Mouse (Mus musculus) kidney, embryonic 14.5 days (tissue): ENCODE data around the gene Dock10. TPM values are rescaled to one million over a fixed set of nuclear protein-coding genes. Genes with fewer than 3 reads are reported as not detected.
A peak's percentile ranks its signal among the peaks of the same experiment; 100 is the strongest.
"Not testable (repeated sequence)": the region's sequence is repeated elsewhere in the genome, so short reads cannot be mapped to it uniquely, and the experiment has no call there.

Source experiments
- ATAC-seq: fragments of 200-750 bp; cut with Nextera tagmentation; 2 replicates; pipeline ENCODE4 v1.8.0; 2017; ENCODE audit warnings: moderate number of reproducible peaks, mild to moderate bottlenecking, moderate TSS enrichment, moderate library complexity; ENCODE audit not compliant: low FRiP score, low TSS enrichment
- H3K27ac ChIP-seq: fragments of 300-500 bp; sonication (generic); 2 replicates; pipeline ENCODE4 v1.5.1; 2014; ENCODE audit warnings: low read depth, mild to moderate bottlenecking, low read length, moderate library complexity, mixed read lengths
- H3K27me3 ChIP-seq: fragments of 300-500 bp; sonication (generic); 2 replicates; pipeline ENCODE4 v1.6.1; 2014; ENCODE audit warnings: mild to moderate bottlenecking, low read length; ENCODE audit not compliant: control insufficient read depth, insufficient read depth
- H3K36me3 ChIP-seq: fragments of 300-500 bp; sonication (generic); 2 replicates; pipeline ENCODE4 v1.6.1; 2014; ENCODE audit warnings: low read length, mixed read lengths; ENCODE audit not compliant: control insufficient read depth, insufficient read depth
- H3K4me1 ChIP-seq: fragments of 300-500 bp; sonication (generic); 2 replicates; pipeline ENCODE4 v1.6.1; 2014; ENCODE audit warnings: low read length, mixed read lengths; ENCODE audit not compliant: control insufficient read depth, insufficient read depth
- H3K4me2 ChIP-seq: fragments of 300-500 bp; sonication (generic); replicated peaks from 2 replicates; pipeline ENCODE4 v1.6.1; 2014; ENCODE audit warnings: low read depth, mild to moderate bottlenecking, low read length
- H3K4me3 ChIP-seq: fragments of 300-500 bp; sonication (generic); 2 replicates; pipeline ENCODE4 v1.5.1; 2014; ENCODE audit warnings: mild to moderate bottlenecking, low read length
- H3K9ac ChIP-seq: fragments of 300-500 bp; sonication (generic); 2 replicates; pipeline ENCODE4 v1.6.1; 2014; ENCODE audit warnings: low read depth, mild to moderate bottlenecking, low read length, moderate library complexity
- H3K9me3 ChIP-seq: fragments of 300-500 bp; sonication (generic); 2 replicates; pipeline ENCODE4 v1.6.1; 2016; ENCODE audit warnings: low read length; ENCODE audit not compliant: control insufficient read depth
- WGBS: fragments of 180-500 bp; shearing (Covaris S2); extraction: QIAGEN DNeasy Blood & Tissue Kit; methylation state at CpG from one replicate; pipeline ENCODE4 v1.1.7; 2014; 5-methylcytosine and 5-hydroxymethylcytosine counted together
- polyA plus RNA-seq: library from polyadenylated mRNA; unstranded; fragments of >200 nt; fragmentation: Nextera tagmentation; extraction: Ambion mirVana; gene quantifications from 2 replicates; pipeline ENCODE4 v1.2.1, GENCODE M21; 2014

The Dock10 gene
- polyA plus RNA-seq, 1 experiment from 2014 or later = 7.1 TPM

DNA sequence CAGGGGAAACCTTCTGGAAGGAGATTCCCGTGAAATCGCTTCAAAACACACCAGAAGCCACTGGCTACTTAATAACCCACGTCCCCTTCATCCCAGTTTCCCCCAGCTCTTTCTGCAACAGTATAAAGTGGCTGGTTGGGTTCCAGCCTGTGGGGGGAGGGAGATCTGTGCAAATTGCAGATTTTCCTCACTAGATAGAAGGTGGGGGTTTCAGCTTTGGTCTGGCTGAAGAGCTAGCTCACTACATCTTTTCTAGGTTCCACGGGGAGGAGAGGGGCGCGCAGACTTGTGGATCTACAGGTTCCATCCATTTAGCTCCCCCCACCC is 714 bp downstream of the Dock10 start:
- WGBS = under 1% methylated on average over 6 of the region's 6 CpGs
- 0 out of 2 replicates have a peak, but pooled peaks cover 8% of the 10 kb centered on the region for H3K4me1 ChIP-seq
- H3K9me3 ChIP-seq = no peaks in the 10 kb centered on the region
- ATAC-seq = peak; percentile 56
- peak overlapping the region; percentile 68 for H3K4me3 ChIP-seq
- no peaks in the 10 kb centered on the region for H3K36me3 ChIP-seq
- peak overlapping the region; percentile 69 for H3K9ac ChIP-seq
- 0 out of 2 replicates have a peak, but pooled peaks cover 7% of the 10 kb centered on the region for H3K27me3 ChIP-seq
- peak overlapping the region; percentile 88 for H3K4me2 ChIP-seq
- no peak overlapping the region for H3K27ac ChIP-seq

DNA sequence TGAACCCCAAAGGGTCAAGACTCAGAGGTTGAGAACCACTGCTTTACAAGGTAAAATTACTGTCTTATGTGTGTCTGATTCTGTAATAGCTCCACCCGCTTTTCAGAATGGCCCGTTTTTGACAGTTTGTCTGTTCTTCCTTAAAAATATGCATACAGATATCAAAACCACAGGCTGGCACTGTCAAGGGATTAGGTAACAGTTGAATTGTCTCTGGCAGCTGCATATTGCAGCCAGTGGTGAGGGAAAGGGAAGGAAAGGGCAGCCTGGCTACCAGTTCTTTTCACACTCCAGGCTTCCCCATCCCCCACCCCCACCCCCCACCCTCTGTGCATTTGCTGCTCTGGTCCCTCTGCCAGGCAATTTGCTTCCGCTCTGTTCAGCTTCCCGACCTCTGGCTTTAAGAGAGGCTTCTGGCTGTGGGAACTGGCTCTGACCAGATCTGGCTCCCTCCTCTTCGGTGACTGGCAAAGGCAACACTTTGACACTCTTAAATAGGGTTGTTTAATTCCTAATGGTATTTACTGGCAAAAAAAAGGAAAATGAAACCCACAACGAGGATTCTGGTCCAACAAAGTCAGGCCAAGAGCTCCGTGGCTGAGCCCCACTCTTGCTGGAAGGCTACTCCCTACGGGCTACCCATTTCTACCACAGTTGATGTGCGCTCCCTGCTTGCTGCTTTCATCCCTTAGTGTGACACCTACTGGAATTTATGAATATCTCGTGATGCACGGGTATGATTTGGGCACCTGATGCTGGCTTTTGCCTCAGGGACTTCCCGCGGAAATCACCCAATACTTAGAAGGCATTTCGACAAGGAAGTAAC is 1.3 kb downstream of the Dock10 start:
- Histone ChIP-seq H3K4me3 (peak overlapping the region; percentile 68), H3K36me3 (no peaks in the 10 kb centered on the region), H3K9ac (no peak overlapping the region; the same call in 1 of the 2 replicates), H3K27me3 (0 out of 2 replicates have a peak, but pooled peaks cover 7% of the 10 kb centered on the region), H3K4me1 (0 out of 2 replicates have a peak, but pooled peaks cover 8% of the 10 kb centered on the region), H3K27ac (no peak overlapping the region), H3K4me2 (peak overlapping the region; percentile 88), H3K9me3 (no peaks in the 10 kb centered on the region)
- WGBS = 7% methylated on average over 14 of the region's 14 CpGs
- ATAC-seq = peak; percentile 28

DNA sequence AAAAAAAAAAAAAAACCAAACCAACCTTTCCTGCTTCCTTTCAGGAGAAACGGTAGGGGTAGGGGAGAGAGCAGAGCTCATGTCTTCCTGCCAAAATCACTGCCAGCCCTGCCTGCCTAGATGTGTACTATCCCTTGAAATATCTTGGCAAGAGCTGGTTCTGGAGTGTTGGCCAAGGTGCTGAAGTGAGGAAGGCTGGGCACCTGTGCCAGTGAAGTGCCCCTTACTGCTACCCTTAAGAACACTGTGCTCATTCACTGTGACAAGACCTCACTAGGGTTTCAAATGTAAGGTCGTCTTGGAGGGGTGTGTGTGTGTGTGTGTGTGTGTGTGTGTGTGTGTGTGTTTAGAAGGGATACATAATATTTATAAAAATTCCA is 2.3 kb downstream of the Dock10 start:
- Histone ChIP-seq H3K4me1 (0 out of 2 replicates have a peak, but pooled peaks cover 8% of the 10 kb centered on the region), H3K9me3 (no peaks in the 10 kb centered on the region), H3K27me3 (0 out of 2 replicates have a peak, but pooled peaks cover 7% of the 10 kb centered on the region), H3K4me2 (no peak overlapping the region), H3K9ac (no peak overlapping the region), H3K4me3 (no peak overlapping the region), H3K36me3 (no peaks in the 10 kb centered on the region), H3K27ac (no peak overlapping the region)
- ATAC-seq = no peak
- WGBS = 40% methylated on average over 2 of the region's 2 CpGs

DNA sequence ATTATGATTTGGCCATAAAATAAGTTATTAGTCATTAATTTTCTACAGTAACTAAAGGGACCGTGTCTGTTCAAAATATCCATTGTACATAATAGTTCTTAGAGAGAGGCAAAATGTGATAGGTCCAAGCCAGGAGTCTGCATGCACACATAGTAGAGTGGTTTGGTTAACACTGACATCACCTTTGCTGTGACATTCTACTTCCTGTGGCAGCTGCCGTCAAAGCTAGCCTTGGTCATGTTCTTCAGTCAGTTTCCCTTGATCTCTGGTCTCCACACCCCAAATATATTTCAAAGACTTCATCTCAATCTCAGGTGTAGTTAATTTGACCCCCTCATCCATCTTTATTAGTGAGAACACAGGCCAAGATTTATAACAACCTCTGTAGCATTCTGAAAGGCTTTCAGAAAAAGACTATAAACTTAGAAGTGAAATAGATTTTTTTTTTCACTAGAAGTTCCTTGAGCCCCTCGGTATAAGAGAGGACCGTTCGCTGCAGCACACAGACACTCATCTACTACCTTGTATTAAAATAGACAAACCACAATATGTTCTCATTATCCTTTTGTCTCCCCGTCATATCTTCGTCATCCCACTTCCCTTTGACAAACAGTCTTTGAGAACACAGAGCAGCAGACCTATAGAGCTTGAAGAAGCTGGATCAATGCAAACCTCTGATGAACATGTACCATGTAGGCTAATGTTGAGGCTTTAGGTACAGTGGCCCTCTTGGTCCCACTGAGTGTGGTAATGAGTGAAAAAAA is 2.8 kb downstream of the Dock10 start:
- Histone ChIP-seq H3K9ac (no peak overlapping the region), H3K36me3 (no peaks in the 10 kb centered on the region), H3K27ac (no peak overlapping the region), H3K4me3 (no peak overlapping the region), H3K27me3 (0 out of 2 replicates have a peak, but pooled peaks cover 7% of the 10 kb centered on the region), H3K4me1 (0 out of 2 replicates have a peak, but pooled peaks cover 8% of the 10 kb centered on the region), H3K9me3 (no peaks in the 10 kb centered on the region), H3K4me2 (no peak overlapping the region)
- WGBS = 81% methylated on average over 7 of the region's 7 CpGs
- ATAC-seq = no peak

GRCm38 (mm10) chr1:80749122-80749521 is 9.2 kb downstream of the Dock10 start:
- WGBS = 95% methylated on average over 2 of the region's 2 CpGs
- not testable (repeated sequence) for H3K9me3 ChIP-seq, H3K9ac ChIP-seq, H3K27ac ChIP-seq, H3K4me2 ChIP-seq, H3K36me3 ChIP-seq, H3K4me1 ChIP-seq, H3K4me3 ChIP-seq, ATAC-seq, H3K27me3 ChIP-seq

DNA sequence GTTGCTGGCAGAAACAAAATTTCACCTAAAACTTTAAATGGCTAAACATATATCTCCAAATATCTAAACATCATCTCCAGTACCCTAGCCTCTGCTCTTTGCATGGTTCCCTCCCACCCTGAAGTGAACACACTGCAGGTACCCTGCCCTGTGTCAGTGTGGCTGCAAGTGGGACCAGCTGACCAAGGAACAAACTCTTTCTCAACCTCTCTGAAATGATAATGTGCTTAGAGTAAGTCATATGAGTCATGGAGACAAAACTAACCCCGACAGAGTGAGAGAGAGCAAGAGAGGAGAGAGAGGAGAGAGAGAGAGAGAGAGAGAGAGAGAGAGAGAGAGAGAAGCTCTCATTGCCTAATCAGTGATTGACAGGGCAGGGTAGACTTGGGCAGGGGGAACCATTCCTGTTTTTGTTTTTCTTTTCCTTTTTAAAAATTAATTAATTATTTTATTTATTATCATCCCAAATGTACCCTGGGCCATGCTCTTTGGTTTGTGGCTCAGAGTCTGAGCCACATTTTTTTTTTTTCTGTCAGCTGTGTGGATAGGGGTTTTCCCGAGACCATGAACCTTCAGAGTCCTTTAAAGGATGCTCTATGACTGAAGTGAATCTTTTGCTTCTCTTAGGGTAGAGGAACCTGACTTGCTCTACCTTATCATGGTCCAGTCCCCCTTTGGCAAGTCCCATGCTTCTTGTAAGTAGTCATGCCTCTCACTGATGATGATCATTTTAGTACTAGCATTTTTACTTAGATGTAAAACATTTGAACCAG is 11.4 kb downstream of the Dock10 start:
- ATAC-seq = no peak
- no peak overlapping the region for H3K4me2 ChIP-seq
- no peak overlapping the region for H3K4me3 ChIP-seq
- no peaks in the 10 kb centered on the region for H3K4me1 ChIP-seq
- no peaks in the 10 kb centered on the region for H3K36me3 ChIP-seq
- 79% methylated on average over 2 of the region's 2 CpGs for WGBS
- no peaks in the 10 kb centered on the region for H3K27me3 ChIP-seq
- H3K9me3 ChIP-seq = no peaks in the 10 kb centered on the region
- no peak overlapping the region for H3K27ac ChIP-seq
- H3K9ac ChIP-seq = no peak overlapping the region

DNA sequence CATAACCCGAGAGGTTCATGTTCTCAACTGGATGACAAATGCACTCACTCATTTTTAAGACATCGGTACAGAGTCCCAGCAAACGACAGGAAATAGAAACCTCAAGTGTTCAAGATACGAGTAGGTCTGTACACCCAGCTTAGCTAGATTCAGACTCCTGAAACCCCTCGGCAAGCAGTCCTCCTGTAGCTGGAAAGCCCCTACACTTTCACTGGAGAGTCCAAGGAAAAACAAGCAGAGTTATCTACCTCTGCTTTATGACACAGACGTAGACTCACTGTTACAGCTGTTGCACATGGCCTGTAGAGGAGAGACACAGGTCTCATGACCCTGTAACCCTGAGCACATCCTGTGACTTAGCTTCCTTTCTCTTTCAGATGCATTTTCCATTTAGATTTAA is 12.1 kb downstream of the Dock10 start:
- no peak for ATAC-seq
- Histone ChIP-seq H3K36me3 (no peaks in the 10 kb centered on the region), H3K27me3 (no peaks in the 10 kb centered on the region), H3K27ac (no peak overlapping the region), H3K4me3 (no peak overlapping the region), H3K4me1 (no peaks in the 10 kb centered on the region), H3K4me2 (no peak overlapping the region), H3K9me3 (no peaks in the 10 kb centered on the region), H3K9ac (no peak overlapping the region)
- 76% methylated on average over 6 of the region's 6 CpGs for WGBS

- 42% methylated on average over 1 of the region's 1 CpGs for WGBS
- Histone ChIP-seq H3K4me3 (no peak overlapping the region), H3K27me3 (no peaks in the 10 kb centered on the region), H3K4me2 (no peak overlapping the region), H3K9ac (no peak overlapping the region), H3K9me3 (no peaks in the 10 kb centered on the region), H3K4me1 (no peaks in the 10 kb centered on the region), H3K36me3 (no peaks in the 10 kb centered on the region), H3K27ac (no peak overlapping the region)
- ATAC-seq = no peak
Measured at GRCm38 (mm10) chr1:80739472-80739871, 18.9 kb downstream of the Dock10 start.
